Mouse (Mus musculus) liver, embryonic 13.5 days (tissue): Measurements from ENCODE around the gene App. TPM values are rescaled to one million over a fixed set of nuclear protein-coding genes. Genes with fewer than 3 reads are reported as not detected.

Experiments
- ATAC-seq: fragments of 200-750 bp; cut with Nextera tagmentation; 2 replicates; pipeline ENCODE4 v1.8.0; 2017; ENCODE audit warnings: low read depth, mild to moderate bottlenecking, moderate number of reproducible peaks, moderate library complexity
- DNase-seq: peaks from one replicate; pipeline ENCODE4 v3.0.0; 2022
- H3K27ac ChIP-seq: fragments of 300-500 bp; sonication (generic); 2 replicates; pipeline ENCODE4 v1.5.1; 2015; ENCODE audit warnings: moderate library complexity, mild to moderate bottlenecking, inconsistent platforms
- H3K27me3 ChIP-seq: fragments of 300-500 bp; sonication (generic); 2 replicates; pipeline ENCODE4 v1.6.1; 2015; ENCODE audit warnings: mild to moderate bottlenecking, inconsistent platforms
- H3K36me3 ChIP-seq: fragments of 300-500 bp; sonication (generic); 2 replicates; pipeline ENCODE4 v1.6.1; 2015; ENCODE audit warnings: mild to moderate bottlenecking, inconsistent platforms
- H3K4me1 ChIP-seq: fragments of 300-500 bp; sonication (generic); replicated peaks from 2 replicates; pipeline ENCODE4 v1.6.1; 2015; ENCODE audit warnings: inconsistent platforms
- H3K4me2 ChIP-seq: fragments of 300-500 bp; sonication (generic); 2 replicates; pipeline ENCODE4 v1.6.1; 2015; ENCODE audit warnings: inconsistent platforms, mild to moderate bottlenecking, moderate library complexity
- H3K4me3 ChIP-seq: fragments of 300-500 bp; sonication (generic); replicated peaks from 2 replicates; pipeline ENCODE4 v1.5.1; 2015; ENCODE audit warnings: mild to moderate bottlenecking, inconsistent platforms
- H3K9ac ChIP-seq: fragments of 300-500 bp; sonication (generic); 2 replicates; pipeline ENCODE4 v1.6.1; 2015; ENCODE audit warnings: mild to moderate bottlenecking, inconsistent platforms
- H3K9me3 ChIP-seq: fragments of 300-500 bp; sonication (generic); replicated peaks from 2 replicates; pipeline ENCODE4 v1.6.1; 2016; ENCODE audit warnings: inconsistent platforms
- WGBS: fragments of 180-500 bp; shearing (Covaris S2); methylation state at CpG from one replicate; pipeline ENCODE4 v1.1.7; 2015; ENCODE audit not compliant: insufficient replicate concordance; 5-methylcytosine and 5-hydroxymethylcytosine counted together
- polyA plus RNA-seq: library from polyadenylated mRNA; unstranded; fragments of >200 nt; fragmentation: Nextera tagmentation; extraction: Ambion mirVana; gene quantifications from 2 replicates; pipeline ENCODE4 v1.2.1, GENCODE M21; 2015

App gene
- polyA plus RNA-seq, 1 experiment from 2014 or later, result 17.2 TPM

GRCm38 (mm10) chr16:85099044-85099443, 74.5 kb downstream of the App start:
- no peak for ATAC-seq
- H3K27ac ChIP-seq, result no peak overlapping the region
- no peaks in the 10 kb centered on the region for H3K36me3 ChIP-seq
- no peaks in the 10 kb centered on the region for H3K4me1 ChIP-seq
- no peaks in the 10 kb centered on the region for H3K27me3 ChIP-seq
- no peak overlapping the region for H3K4me3 ChIP-seq
- no peaks in the 10 kb centered on the region for H3K9me3 ChIP-seq
- no peak for DNase-seq
- 81% methylated on average over 7 of the region's 7 CpGs for WGBS
- H3K9ac ChIP-seq, result no peak overlapping the region
- no peak overlapping the region for H3K4me2 ChIP-seq

GRCm38 (mm10) chr16:85096396-85096795, 77.2 kb downstream of the App start:
- no peaks in the 10 kb centered on the region for H3K36me3 ChIP-seq
- H3K4me3 ChIP-seq, result no peak overlapping the region
- no peaks in the 10 kb centered on the region for H3K9me3 ChIP-seq
- ATAC-seq (no peak), DNase-seq (no peak)
- H3K9ac ChIP-seq, result no peak overlapping the region
- H3K27me3 ChIP-seq, result no peaks in the 10 kb centered on the region
- 64% methylated on average over 6 of the region's 6 CpGs for WGBS
- H3K4me1 ChIP-seq, result no peaks in the 10 kb centered on the region
- H3K4me2 ChIP-seq, result no peak overlapping the region
- no peak overlapping the region for H3K27ac ChIP-seq

GRCm38 (mm10) chr16:85095923-85096322, 77.6 kb downstream of the App start:
- H3K27ac ChIP-seq, result no peak overlapping the region
- H3K36me3 ChIP-seq, result no peaks in the 10 kb centered on the region
- 70% methylated on average over 2 of the region's 2 CpGs for WGBS
- H3K4me3 ChIP-seq, result no peak overlapping the region
- DNase-seq (no peak), ATAC-seq (no peak)
- H3K4me2 ChIP-seq, result no peak overlapping the region
- H3K27me3 ChIP-seq, result no peaks in the 10 kb centered on the region
- H3K9ac ChIP-seq, result no peak overlapping the region
- no peaks in the 10 kb centered on the region for H3K4me1 ChIP-seq
- no peaks in the 10 kb centered on the region for H3K9me3 ChIP-seq

- no peak overlapping the region for H3K27ac ChIP-seq
- no peaks in the 10 kb centered on the region for H3K27me3 ChIP-seq
- WGBS, result 58% methylated on average over 9 of the region's 9 CpGs
- H3K4me2 ChIP-seq, result no peak overlapping the region
- ATAC-seq (no peak), DNase-seq (no peak)
- H3K4me3 ChIP-seq, result no peak overlapping the region
- H3K9ac ChIP-seq, result no peak overlapping the region
- H3K4me1 ChIP-seq, result no peaks in the 10 kb centered on the region
- H3K9me3 ChIP-seq, result no peaks in the 10 kb centered on the region
- no peaks in the 10 kb centered on the region for H3K36me3 ChIP-seq
These were observed 80.9 kb downstream of the App start for GRCm38 (mm10) chr16:85092644-85093091.

- no peaks in the 10 kb centered on the region for H3K27me3 ChIP-seq
- no peak overlapping the region for H3K4me2 ChIP-seq
- H3K9me3 ChIP-seq, result no peaks in the 10 kb centered on the region
- H3K4me3 ChIP-seq, result no peak overlapping the region
- whole genome bisulfite sequencing, result 73% methylated on average over 1 of the region's 1 CpGs
- H3K27ac ChIP-seq, result no peak overlapping the region
- no peaks in the 10 kb centered on the region for H3K4me1 ChIP-seq
- H3K36me3 ChIP-seq, result no peaks in the 10 kb centered on the region
- no peak for DNase-seq
- no peak for ATAC-seq
- H3K9ac ChIP-seq, result no peak overlapping the region
These were observed 81.4 kb downstream of the App start for GRCm38 (mm10) chr16:85092183-85092582.

- Histone ChIP-seq H3K9ac (no peak overlapping the region), H3K27ac (no peak overlapping the region), H3K4me2 (no peak overlapping the region), H3K4me3 (no peak overlapping the region), H3K4me1 (no peaks in the 10 kb centered on the region), H3K9me3 (no peaks in the 10 kb centered on the region), H3K27me3 (no peaks in the 10 kb centered on the region), H3K36me3 (no peaks in the 10 kb centered on the region)
- no peak for DNase-seq
- ATAC-seq, result no peak
- WGBS, result 75% methylated on average over 14 of the region's 14 CpGs
These were observed 82.6 kb downstream of the App start for GRCm38 (mm10) chr16:85090992-85091391.

- DNase-seq (no peak), ATAC-seq (no peak)
- Histone ChIP-seq H3K27me3 (no peaks in the 10 kb centered on the region), H3K4me2 (no peak overlapping the region), H3K4me1 (no peaks in the 10 kb centered on the region), H3K27ac (no peak overlapping the region), H3K4me3 (no peak overlapping the region), H3K9me3 (no peaks in the 10 kb centered on the region), H3K9ac (no peak overlapping the region), H3K36me3 (no peaks in the 10 kb centered on the region)
- 78% methylated on average over 10 of the region's 10 CpGs for WGBS
These were observed 85.4 kb downstream of the App start for GRCm38 (mm10) chr16:85088126-85088525.

GRCm38 (mm10) chr16:85086303-85086702, 87.3 kb downstream of the App start:
- Histone ChIP-seq H3K27me3 (no peaks in the 10 kb centered on the region), H3K36me3 (no peaks in the 10 kb centered on the region), H3K4me2 (no peak overlapping the region), H3K27ac (no peak overlapping the region), H3K4me1 (no peaks in the 10 kb centered on the region), H3K9ac (no peak overlapping the region), H3K9me3 (no peaks in the 10 kb centered on the region), H3K4me3 (no peak overlapping the region)
- ATAC-seq (no peak), DNase-seq (no peak)
- 78% methylated on average over 14 of the region's 14 CpGs for WGBS

- Histone ChIP-seq H3K36me3 (no peaks in the 10 kb centered on the region), H3K27me3 (no peaks in the 10 kb centered on the region), H3K9me3 (no peaks in the 10 kb centered on the region), H3K4me1 (no peaks in the 10 kb centered on the region), H3K4me2 (no peak overlapping the region), H3K9ac (no peak overlapping the region), H3K4me3 (no peak overlapping the region), H3K27ac (no peak overlapping the region)
- DNase-seq (no peak), ATAC-seq (no peak)
- 60% methylated on average over 6 of the region's 6 CpGs for WGBS
These were observed 87.7 kb downstream of the App start for GRCm38 (mm10) chr16:85085902-85086301.

- Histone ChIP-seq H3K27ac (no peak overlapping the region), H3K9me3 (no peaks in the 10 kb centered on the region), H3K9ac (no peak overlapping the region), H3K4me2 (no peak overlapping the region), H3K4me3 (no peak overlapping the region), H3K27me3 (no peaks in the 10 kb centered on the region), H3K36me3 (0 out of 2 replicates have a peak, but pooled peaks cover 2% of the 10 kb centered on the region), H3K4me1 (no peaks in the 10 kb centered on the region)
- ATAC-seq (no peak), DNase-seq (no peak)
- WGBS, result 63% methylated on average over 1 of the region's 1 CpGs
These were observed 89.4 kb downstream of the App start for GRCm38 (mm10) chr16:85084152-85084551.

GRCm38 (mm10) chr16:85075330-85075729, 98.2 kb downstream of the App start:
- no peak overlapping the region for H3K4me2 ChIP-seq
- no peaks in the 10 kb centered on the region for H3K9me3 ChIP-seq
- no peaks in the 10 kb centered on the region for H3K4me1 ChIP-seq
- H3K27ac ChIP-seq, result no peak overlapping the region
- no peak overlapping the region for H3K9ac ChIP-seq
- no peaks in the 10 kb centered on the region for H3K27me3 ChIP-seq
- DNase-seq (no peak), ATAC-seq (no peak)
- WGBS, result 57% methylated on average over 2 of the region's 2 CpGs
- 0 out of 2 replicates have a peak, but pooled peaks cover 2% of the 10 kb centered on the region for H3K36me3 ChIP-seq
- no peak overlapping the region for H3K4me3 ChIP-seq

- H3K36me3 ChIP-seq, result 0 out of 2 replicates have a peak, but pooled peaks cover 2% of the 10 kb centered on the region
- no peaks in the 10 kb centered on the region for H3K9me3 ChIP-seq
- ATAC-seq (no peak), DNase-seq (no peak)
- no peak overlapping the region for H3K4me2 ChIP-seq
- no peak overlapping the region for H3K9ac ChIP-seq
- no peaks in the 10 kb centered on the region for H3K27me3 ChIP-seq
- H3K4me3 ChIP-seq, result no peak overlapping the region
- WGBS, result 74% methylated on average over 6 of the region's 6 CpGs
- H3K4me1 ChIP-seq, result no peaks in the 10 kb centered on the region
- no peak overlapping the region for H3K27ac ChIP-seq
These were observed 98.7 kb downstream of the App start for GRCm38 (mm10) chr16:85074889-85075288.
